Mouse (Mus musculus) stomach, postnatal 0 days (tissue): ENCODE measurements at regions not wholly inside any gene's neighbourhood (a gene's known extent, or its start where the extent isn't known, plus 50 kb on each side); places are given as distances from the start of the nearest gene placed in this dataset.
A peak's percentile ranks its signal among the peaks of the same experiment; 100 is the strongest.

Experiments used
- ATAC-seq: fragments of 200-750 bp; cut with Nextera tagmentation; 2 replicates; pipeline ENCODE4 v1.8.0; 2017; ENCODE audit not compliant: low FRiP score, low TSS enrichment
- DNase-seq: peaks from one replicate; pipeline ENCODE4 v3.0.0-alpha.2; 2016; ENCODE audit warnings: low spot score
- H3K27ac ChIP-seq: fragments of 300-500 bp; sonication (generic); replicated peaks from 2 replicates; pipeline ENCODE4 v1.5.1; 2014; ENCODE audit warnings: mild to moderate bottlenecking, control low read depth
- H3K27me3 ChIP-seq: fragments of 300-500 bp; sonication (generic); 2 replicates; pipeline ENCODE4 v1.6.1; 2014; ENCODE audit warnings: low read length; ENCODE audit not compliant: control insufficient read depth, insufficient read depth
- H3K36me3 ChIP-seq: fragments of 300-500 bp; sonication (generic); 2 replicates; pipeline ENCODE4 v1.6.1; 2014; ENCODE audit warnings: low read length, mixed read lengths; ENCODE audit not compliant: control insufficient read depth, insufficient read depth
- H3K4me1 ChIP-seq: fragments of 300-500 bp; sonication (generic); replicated peaks from 2 replicates; pipeline ENCODE4 v1.6.1; 2014; ENCODE audit warnings: antibody characterized with exemption; ENCODE audit not compliant: control insufficient read depth, insufficient read depth
- H3K4me2 ChIP-seq: fragments of 300-500 bp; sonication (generic); replicated peaks from 2 replicates; pipeline ENCODE4 v1.6.1; 2014; ENCODE audit warnings: low read depth, mild to moderate bottlenecking, control low read depth, moderate library complexity
- H3K4me3 ChIP-seq: fragments of 300-500 bp; sonication (generic); 2 replicates; pipeline ENCODE4 v1.5.1; 2014; ENCODE audit warnings: low read depth, low read length, control low read depth
- H3K9ac ChIP-seq: fragments of 300-500 bp; sonication (generic); 2 replicates; pipeline ENCODE4 v1.6.1; 2014; ENCODE audit warnings: mild to moderate bottlenecking, low read length, control low read depth, mixed read lengths
- H3K9me3 ChIP-seq: fragments of 300-500 bp; sonication (generic); 2 replicates; pipeline ENCODE4 v1.6.1; 2016; ENCODE audit warnings: low read length; ENCODE audit not compliant: control insufficient read depth
- CTCF ChIP-seq: IDR thresholded peaks from 2 replicates; pipeline ENCODE4 v1.5.1; 2016; ENCODE audit warnings: antibody characterized with exemption, low read depth, mild to moderate bottlenecking, moderate library complexity
- EP300 ChIP-seq: optimal IDR thresholded peaks from 2 replicates; pipeline ENCODE3; 2016; ENCODE audit warnings: antibody characterized with exemption
- WGBS: fragments of 180-500 bp; shearing (Covaris S2); extraction: QIAGEN DNeasy Blood & Tissue Kit; methylation state at CpG from one replicate; pipeline ENCODE4 v1.1.7; 2014; 5-methylcytosine and 5-hydroxymethylcytosine counted together

GRCm38 (mm10) chr8:7092831-7093230, 1568.2 kb downstream of the Efnb2 start:
- Histone ChIP-seq H3K27ac (no peak overlapping the region), H3K9me3 (no peaks in the 10 kb centered on the region), H3K9ac (no peak overlapping the region), H3K27me3 (no peaks in the 10 kb centered on the region), H3K36me3 (no peaks in the 10 kb centered on the region), H3K4me1 (no peaks in the 10 kb centered on the region), H3K4me3 (no peak overlapping the region), H3K4me2 (no peak overlapping the region)
- DNase-seq (no peak), ATAC-seq (no peak)
- TF ChIP-seq EP300 (no peak), CTCF (no peak)
- WGBS: 45% methylated on average over 2 of the region's 2 CpGs

- Histone ChIP-seq H3K4me3 (no peak overlapping the region), H3K36me3 (no peaks in the 10 kb centered on the region), H3K9ac (no peak overlapping the region), H3K27ac (no peak overlapping the region), H3K9me3 (no peaks in the 10 kb centered on the region), H3K4me1 (no peaks in the 10 kb centered on the region), H3K27me3 (no peaks in the 10 kb centered on the region), H3K4me2 (no peak overlapping the region)
- TF ChIP-seq EP300 (no peak), CTCF (no peak)
- ATAC-seq: no peak
- 54% methylated on average over 2 of the region's 2 CpGs for WGBS
- DNase-seq: no peak
These were observed 1572.9 kb downstream of the Efnb2 start for GRCm38 (mm10) chr8:7088123-7088522.

- Histone ChIP-seq H3K27me3 (no peaks in the 10 kb centered on the region), H3K4me3 (no peak overlapping the region), H3K9me3 (no peaks in the 10 kb centered on the region), H3K4me1 (peaks cover 2% of the 10 kb centered on the region; the same call in 1 of the 2 replicates), H3K36me3 (no peaks in the 10 kb centered on the region), H3K4me2 (no peak overlapping the region), H3K9ac (no peak overlapping the region), H3K27ac (no peak overlapping the region)
- WGBS: 39% methylated on average over 4 of the region's 4 CpGs
- DNase-seq (no peak), ATAC-seq (peak; percentile 49; the same call in 1 of the 2 replicates)
- TF ChIP-seq CTCF: no peak
- no peak for TF ChIP-seq EP300
These were observed 1600.8 kb downstream of the Efnb2 start for GRCm38 (mm10) chr8:7060255-7060656.

- DNase-seq (no peak), ATAC-seq (no peak)
- H3K4me3 ChIP-seq: no peak overlapping the region
These were observed 1634.7 kb downstream of the Efnb2 start for GRCm38 (mm10) chr8:7026247-7026844.

GRCm38 (mm10) chr8:7024336-7024735, 1636.7 kb downstream of the Efnb2 start:
- TF ChIP-seq CTCF: no peak
- TF ChIP-seq EP300: no peak
- WGBS: 72% methylated on average over 3 of the region's 3 CpGs
- Histone ChIP-seq H3K9me3 (no peaks in the 10 kb centered on the region), H3K27ac (no peak overlapping the region), H3K4me3 (no peak overlapping the region), H3K4me2 (no peak overlapping the region), H3K9ac (no peak overlapping the region), H3K36me3 (no peaks in the 10 kb centered on the region), H3K27me3 (no peaks in the 10 kb centered on the region), H3K4me1 (no peaks in the 10 kb centered on the region)
- DNase-seq (no peak), ATAC-seq (no peak)

More at GRCm38 (mm10) chr8:7026247-7026844, 1634.7 kb downstream of the Efnb2 start:
- Histone ChIP-seq H3K4me1 (no peaks in the 10 kb centered on the region), H3K27ac (no peak overlapping the region), H3K4me2 (no peak overlapping the region), H3K9ac (no peak overlapping the region), H3K9me3 (no peaks in the 10 kb centered on the region), H3K36me3 (no peaks in the 10 kb centered on the region), H3K27me3 (no peaks in the 10 kb centered on the region)
- TF ChIP-seq EP300 (no peak), CTCF (no peak)
- WGBS: 68% methylated on average over 3 of the region's 3 CpGs

GRCm38 (mm10) chr8:7011881-7012280, 1649.2 kb downstream of the Efnb2 start:
- no peak for DNase-seq
- no peak for ATAC-seq
- no peak overlapping the region for H3K4me2 ChIP-seq
- no peaks in the 10 kb centered on the region for H3K9me3 ChIP-seq
- H3K4me3 ChIP-seq: no peak overlapping the region
- H3K27me3 ChIP-seq: no peaks in the 10 kb centered on the region
- no peaks in the 10 kb centered on the region for H3K36me3 ChIP-seq
- no peak overlapping the region for H3K9ac ChIP-seq
- WGBS: 37% methylated on average over 5 of the region's 5 CpGs
- no peaks in the 10 kb centered on the region for H3K4me1 ChIP-seq
- H3K27ac ChIP-seq: no peak overlapping the region
- TF ChIP-seq EP300 (no peak), CTCF (no peak)
